Mouse (Mus musculus): ENCODE results near the gene Fam184b.
"Not testable (repeated sequence)": the region's sequence is repeated elsewhere in the genome, so short reads cannot be mapped to it uniquely, and the experiment has no call there.

Fam184b gene

DNA sequence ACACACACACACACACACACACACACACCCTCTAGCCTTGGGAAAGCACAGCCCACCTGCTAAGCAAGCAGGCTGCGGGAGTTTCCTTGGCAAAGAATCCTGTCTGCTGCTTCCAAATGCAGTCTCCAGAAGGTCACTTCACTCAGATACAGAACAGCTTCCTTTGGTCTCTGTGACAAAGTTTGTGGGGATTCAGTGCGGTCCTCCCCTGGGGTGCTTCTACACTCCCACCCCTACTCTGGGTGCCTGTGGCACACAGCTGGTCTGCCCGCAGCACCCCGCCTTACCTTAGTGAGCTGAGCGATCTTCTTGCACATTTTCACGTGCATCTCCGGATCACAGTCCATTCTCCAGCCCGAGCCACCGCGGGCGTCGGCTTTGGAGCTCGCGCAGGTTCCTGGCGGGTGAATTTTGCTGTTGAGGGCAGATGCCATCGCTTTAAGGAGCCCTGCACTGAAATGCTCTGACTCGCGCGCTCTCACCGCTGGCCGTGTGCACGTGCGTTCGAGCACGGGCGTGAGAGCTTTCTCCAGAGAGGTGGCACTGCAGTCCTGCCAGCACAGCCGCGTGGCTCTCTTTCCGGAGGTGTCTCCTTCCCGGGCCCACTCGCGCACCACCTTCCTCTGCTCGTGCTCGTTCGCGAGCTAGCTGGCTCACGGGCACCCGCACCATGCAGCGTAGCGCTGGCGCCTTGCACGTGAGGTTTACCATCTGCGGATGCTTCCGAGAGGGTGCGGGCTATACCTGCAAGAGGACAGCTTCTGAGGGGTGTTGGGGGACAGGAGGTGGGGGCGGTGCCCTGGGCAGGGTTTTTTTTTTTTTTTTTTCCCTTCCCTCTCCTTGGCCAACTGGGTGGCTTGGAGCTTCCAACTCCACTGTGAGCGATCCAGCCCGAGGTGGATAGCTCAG lies at the start of gene Fam184b:
Gene Fam184b, minus strand, starts transcription at position 809 of the 909 bp plus-strand sequence.
- in situ Hi-C loops (cut with MboI, MseI) = no loop called here

DNA sequence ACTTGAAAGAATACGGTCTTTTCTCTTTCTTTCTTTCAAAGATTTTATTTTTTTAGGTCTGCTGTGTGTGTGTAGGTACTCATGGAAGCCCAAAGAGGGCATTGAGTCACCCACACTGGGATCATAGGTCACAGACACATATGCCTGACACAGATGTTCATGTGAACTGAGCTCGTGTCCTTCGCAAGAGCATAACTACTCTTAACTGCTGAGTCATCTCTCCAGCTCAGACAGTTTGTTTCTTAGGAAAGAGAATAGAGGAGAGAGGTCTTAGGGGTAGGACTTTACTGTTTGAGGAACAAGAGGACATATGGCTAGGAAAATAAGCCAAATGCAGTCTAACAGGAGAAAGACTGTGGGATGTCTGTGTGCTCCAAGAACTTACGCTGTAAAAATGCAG lies 49.7 kb upstream of the Fam184b start:
- in situ Hi-C loops (cut with MboI, MseI) = no loop called here

DNA sequence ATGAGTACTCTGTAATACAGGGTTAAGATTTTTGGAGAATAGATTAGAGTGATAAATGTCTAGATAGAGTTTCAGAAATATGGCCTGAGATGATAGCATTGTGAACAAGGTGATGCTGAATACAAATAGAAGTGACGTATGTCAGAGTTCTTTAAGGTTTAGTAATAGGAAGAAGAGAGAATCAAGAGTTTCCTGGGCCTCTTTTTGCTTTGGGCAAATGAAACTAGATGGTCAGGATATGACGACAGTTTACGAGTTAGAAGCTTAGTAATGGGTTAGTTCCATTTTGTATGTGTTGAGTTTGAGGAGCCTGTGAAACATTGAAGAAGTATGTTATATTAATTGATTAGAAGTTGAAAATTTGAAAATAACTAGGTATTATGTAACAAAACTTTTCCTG lies 46.8 kb upstream of the Fam184b start:
- in situ Hi-C loops (cut with MboI, MseI) = no loop called here

DNA sequence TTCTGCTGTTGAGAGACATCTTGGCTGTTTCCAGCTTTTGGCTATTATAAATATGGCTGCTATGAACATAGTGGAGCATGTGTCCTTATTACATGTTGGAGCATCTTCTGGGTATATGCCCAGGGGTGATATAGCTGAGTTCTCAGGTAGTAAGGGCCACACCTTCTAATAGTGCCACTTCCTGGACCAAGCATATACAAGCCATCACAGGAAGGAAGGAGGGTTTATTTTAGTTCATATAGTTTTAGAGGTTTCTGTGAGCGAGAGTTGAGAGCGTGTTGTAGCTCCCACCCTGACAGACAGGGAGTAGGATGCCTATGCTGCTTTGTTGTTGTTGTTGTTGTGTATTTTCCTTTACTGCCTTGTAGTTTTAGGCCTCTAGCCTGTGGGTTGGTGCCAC lies 45.8 kb upstream of the Fam184b start:
- in situ Hi-C loops (cut with MboI, MseI) = no loop called here

DNA sequence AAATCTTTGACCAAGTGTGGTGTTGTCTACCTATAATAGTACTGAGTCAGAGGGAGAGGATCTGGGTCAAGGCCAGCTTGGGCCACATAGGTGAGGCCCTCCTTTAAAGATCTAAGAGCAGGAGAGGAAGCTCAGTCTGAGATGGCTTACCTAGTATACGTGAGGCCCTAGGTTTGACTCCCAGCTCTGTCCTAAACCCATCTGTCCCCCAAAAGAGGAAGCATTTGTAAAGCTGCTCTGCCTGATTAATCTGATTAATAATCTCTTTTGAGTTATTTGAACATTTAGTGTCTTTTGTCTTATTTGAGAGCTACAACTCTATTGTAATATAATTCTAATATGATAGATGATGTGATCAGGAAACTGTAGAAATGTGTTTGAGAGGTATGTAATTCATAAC lies 44.0 kb upstream of the Fam184b start:
- in situ Hi-C loops (cut with MboI, MseI) = no loop called here

DNA sequence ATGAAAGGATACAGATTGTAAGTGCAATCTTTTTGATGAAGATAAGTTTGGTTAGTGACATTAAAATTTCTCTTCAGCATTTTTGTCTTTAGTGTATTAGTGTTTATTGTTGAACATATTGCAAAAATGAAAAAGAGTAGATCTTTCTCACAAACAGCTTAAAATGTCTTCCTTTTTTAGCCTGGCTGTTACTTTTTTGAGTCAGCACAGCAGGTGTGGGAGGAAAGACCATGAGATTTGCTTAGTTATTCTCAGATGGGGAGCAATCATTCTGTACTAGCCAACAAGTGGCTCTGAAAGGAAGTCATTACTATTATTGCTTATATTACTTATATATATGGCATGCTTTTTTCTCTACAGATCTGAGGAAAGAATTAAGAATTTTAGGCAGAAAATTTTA lies 40.5 kb upstream of the Fam184b start:
- in situ Hi-C loops (cut with MboI, MseI) = no loop called here

DNA sequence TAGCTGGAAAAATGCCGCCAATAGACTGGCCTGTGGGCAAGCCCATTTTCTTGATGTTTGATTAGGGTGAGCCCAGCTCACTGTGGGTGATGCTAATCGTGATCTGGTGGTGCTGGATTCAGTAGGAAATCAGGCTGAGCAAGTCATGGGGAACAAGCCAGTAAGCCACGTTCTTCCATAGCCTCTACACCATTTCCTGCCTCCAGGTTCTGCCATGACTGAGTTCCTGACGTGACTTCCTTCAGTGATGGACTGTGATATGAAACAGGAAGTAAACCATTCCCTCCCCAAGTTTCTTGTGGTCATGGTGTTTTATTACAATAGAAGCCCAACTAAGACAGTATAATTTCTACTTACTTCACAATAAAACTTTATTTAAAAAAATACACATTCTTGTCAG lies 38.2 kb upstream of the Fam184b start:
- in situ Hi-C loops (cut with MboI, MseI) = no loop called here

DNA sequence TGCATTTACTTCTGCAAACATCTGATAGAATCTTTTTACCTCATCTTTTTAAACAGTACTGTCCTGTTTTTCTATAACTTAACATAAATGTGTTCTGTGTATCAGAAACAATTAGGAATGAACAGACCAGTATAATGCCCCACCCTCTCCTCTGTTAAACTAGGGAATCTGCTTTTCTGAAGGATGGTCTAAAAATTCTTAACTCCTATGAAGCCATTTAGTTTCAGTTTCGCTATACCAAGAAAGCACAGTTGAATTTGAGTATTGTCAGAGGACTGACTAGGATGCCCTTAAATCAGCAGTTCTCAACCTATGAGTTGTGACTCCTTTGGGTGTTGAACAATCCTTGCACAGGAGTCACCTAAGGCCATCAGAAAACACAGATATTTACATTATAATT lies 35.6 kb upstream of the Fam184b start:
- in situ Hi-C loops (cut with MboI, MseI) = no loop called here

DNA sequence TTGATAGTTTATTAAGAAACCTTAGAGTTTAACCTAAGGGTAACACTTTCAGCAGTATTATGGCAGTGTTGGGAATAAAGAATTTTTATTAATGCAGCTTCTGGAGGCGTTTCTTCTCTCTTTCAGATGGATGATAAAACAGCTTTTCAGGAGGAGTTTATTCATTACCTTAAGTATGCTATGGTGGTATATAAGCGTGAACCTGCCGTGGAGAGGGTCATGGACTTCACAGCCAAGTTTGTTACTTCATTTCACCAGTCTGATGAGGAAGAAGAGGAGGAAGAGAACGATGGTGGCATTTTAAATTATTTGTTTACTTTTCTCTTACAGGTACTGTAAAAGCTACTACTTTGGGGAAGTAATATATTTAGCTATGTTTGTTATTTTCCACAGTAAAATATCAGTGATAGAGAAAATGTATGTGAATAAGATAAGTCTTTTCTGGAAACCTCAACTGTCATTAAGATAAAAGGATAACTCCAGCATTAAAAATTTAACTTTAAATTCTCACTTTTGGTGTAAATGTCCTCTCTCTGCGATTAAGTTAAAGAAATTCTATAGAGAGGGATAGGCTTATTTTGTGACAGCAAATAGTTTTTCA lies 31.6 kb upstream of the Fam184b start:
- in situ Hi-C loops (cut with MboI, MseI) = no loop called here

DNA sequence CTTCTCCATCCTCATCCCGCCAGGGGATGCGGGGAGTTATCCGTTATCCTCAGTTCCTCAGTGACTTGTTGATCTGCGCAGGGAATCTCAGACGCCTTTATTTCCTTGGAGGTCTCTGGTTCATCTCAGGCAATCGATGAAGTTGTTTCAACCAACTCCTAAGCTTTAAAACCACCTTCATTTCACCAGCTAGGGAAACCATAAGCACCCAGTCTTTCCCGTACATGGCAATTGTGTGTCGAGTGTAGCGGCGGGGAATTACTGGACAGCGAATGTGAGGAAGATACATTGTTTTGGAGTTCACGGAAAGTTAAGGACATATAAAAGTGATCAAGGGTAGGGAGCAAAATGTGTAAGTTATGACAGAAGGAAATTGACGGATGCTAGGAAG lies 30.9 kb upstream of the Fam184b start:
- in situ Hi-C loops (cut with MboI, MseI) = no loop called here

DNA sequence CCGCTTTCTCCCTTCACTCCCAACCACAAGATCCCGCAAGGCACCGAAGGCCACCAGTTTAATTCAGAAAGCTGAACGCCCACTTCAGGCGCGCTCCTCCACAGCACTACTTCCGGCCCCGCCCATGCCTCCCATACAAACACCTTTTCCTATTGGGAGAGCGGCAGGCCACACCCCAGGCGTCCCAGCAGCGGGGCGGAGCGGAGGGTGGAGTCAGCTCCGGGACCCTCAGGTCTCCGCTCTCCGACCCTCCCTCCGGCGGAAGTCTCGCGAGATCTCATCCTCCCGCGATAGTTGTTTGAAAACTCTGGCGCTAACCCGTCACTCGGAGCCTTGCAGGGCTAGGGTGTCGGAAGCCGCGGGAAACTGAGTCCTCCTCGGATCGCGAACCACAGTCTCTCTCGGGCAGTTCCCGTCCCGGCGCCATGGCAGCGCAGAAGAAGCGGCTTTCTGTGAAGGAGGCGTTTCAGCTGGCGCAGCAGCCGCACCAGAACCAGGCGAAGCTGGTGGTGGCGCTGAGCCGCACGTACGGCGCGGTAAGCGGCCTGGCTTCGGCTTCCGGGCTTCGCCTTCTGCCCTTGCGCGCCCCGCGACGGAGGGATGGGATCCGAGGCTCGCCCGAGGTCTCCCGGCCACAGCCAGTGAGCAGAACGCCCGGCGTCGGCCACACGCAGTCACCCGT lies 30.3 kb upstream of the Fam184b start, which contains the start of gene Ncapg:
Gene Ncapg, plus strand, starts transcription at position 322 of the 682 bp plus-strand sequence.
- in situ Hi-C loops (cut with MboI, MseI) = loop anchor here (5.0 to 10.0 kb wide), 2 partner anchors 132 to 185 kb away; no protein-coding TSS in a partner anchor

DNA sequence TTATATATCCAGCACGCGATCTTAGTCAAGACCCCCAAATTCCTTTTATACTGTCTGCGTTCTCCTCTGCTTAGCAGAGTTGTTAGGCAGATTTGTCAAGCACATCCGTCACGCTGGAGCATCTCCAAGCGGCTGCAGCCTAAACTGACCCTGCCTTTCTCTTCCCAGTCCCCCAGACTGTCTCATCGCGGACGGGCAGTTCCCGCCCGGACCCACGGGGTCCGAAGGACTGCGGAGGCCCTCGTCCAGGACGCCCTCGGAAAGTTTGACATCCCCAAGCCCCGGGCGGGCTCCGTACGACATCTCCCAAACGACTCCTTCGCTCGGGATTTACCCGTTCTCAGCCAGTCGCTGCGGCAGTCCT lies 29.8 kb upstream of the Fam184b start:
- in situ Hi-C loops (cut with MboI, MseI) = loop anchor here (5.0 to 10.0 kb wide), 2 partner anchors 132 to 184 kb away; no protein-coding TSS in a partner anchor

DNA sequence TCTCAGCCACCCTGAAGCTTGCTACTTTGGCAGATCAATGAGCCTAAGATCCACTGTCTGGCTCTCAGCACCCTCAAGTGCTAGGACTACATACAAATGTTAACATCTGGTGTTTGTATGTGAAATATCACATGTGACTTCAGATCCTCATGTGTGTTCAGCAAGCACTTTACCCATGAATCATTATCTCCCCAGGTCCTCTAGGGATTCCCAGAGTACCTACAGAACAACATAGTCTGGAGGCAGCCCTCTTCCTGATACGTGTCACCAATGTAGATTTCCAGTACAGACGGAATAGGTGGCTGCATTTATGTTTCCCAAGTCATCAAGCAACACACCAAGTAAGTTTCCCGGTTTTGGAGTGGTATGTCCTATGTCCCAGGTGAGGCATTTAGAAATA lies 29.4 kb upstream of the Fam184b start:
- in situ Hi-C loops (cut with MboI, MseI) = loop anchor here (5.0 to 10.0 kb wide), 2 partner anchors 132 to 184 kb away; no protein-coding TSS in a partner anchor

DNA sequence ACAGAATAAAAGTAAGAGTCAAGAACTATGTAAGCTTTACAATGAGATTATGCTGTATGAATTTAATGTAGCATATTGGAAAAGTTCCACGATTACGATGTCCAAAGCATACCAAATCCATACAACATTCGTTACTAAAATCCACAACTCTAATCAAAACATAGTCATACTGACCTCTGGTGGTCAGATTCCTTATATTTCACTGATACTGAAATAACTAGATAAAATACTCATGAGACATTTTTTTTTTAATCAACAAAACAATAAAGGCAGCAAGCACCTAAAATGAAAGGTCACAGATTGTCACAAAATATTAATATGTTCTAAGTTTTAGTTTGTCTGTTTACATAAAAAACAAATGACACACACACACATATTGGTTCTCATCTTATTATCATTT lies 28.9 kb upstream of the Fam184b start:
- in situ Hi-C loops (cut with MboI, MseI) = loop anchor here (5.0 to 10.0 kb wide), 2 partner anchors 131 to 184 kb away; no protein-coding TSS in a partner anchor

DNA sequence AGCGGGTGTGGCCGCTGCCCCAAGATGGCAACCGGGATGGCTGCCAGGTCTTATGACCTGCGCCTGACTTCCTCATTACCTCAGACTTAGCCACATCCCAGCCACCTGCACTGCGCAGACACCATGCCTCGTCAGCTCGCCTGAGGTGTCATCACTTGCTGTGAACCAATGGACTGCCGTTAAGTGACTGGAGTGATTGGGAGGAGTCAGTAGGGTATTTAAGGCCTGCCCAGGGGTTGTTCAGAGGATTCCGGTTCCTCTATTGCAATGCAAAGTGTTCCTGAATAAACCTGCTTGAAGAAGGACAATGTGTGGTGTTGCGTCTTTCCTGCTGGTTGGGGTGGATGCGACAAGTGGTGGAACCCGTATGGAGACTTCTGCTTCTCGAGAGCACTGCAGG lies 19.0 kb upstream of the Fam184b start:
- in situ Hi-C loops (cut with MboI, MseI) = not testable (repeated sequence)

DNA sequence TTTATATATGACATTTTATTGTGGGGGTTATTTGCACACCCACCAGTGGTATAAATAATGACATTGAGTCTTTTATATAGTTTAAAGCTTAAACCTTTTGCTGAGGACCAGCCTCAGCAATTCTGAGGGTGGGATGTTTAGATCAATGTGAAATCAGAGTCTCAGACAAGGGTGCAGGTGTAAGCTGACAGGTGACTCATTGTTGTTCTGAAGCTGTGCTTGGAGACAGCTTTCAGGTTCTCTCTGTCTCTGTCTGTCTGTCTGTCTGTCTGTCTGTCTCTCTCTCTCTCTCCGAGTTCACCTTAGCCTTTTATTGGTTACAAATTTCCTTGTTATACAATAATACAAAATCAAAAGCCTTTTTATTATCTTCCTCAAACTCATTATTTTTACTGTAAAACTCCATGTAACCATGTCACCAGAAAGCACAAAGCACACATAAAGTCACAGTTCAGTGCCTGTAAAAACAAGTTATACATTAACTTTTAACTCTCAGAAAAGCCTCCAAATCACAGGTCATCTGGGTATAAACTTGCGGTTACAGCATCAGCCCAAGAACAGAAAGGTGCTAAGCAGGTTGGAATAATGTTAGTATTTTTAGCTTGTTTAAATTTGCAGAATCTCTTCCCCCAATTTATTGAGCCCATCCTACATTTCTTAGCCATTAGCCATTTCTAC lies 11.8 kb upstream of the Fam184b start:
- in situ Hi-C loops (cut with MboI, MseI) = no loop called here

DNA sequence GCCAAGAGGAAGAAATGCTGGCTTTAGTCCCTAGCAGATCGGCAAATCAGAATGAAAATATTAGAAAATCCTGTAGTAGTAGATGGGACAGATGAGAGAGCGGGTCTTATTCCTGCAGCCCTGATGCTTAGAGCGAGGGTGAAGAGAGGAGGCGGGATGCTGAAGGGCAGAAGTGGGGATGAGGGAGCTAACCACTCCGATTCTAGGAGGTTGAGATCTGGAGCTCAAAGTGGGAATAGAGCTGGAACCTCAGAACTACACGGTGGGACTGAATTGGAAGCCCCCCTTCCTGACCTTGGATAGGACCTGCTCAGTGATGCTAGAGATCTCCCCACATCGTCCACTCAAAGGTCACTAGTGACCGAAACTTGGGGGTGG lies 290 bp upstream of the Fam184b start:
- in situ Hi-C loops (cut with MboI, MseI) = no loop called here

DNA sequence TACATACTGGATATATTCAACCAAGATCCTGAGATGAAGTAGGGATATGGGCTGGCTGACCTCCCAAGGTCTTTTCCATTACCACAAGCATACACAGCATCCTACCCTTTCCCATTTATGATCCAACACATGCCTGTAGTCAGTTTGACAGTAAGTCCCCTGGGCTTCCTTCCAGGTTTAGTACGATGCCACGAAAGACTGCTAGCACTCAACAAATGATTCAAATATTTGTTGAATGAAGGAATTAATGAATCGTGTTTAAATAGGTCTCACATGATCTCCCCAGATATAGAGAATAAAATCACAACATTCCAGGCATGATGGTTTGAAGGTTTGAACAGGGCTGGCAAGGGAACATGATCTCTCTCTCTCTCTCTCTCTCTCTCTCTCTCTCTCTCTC lies 1.0 kb downstream of the Fam184b start:
- in situ Hi-C loops (cut with MboI, MseI) = no loop called here

DNA sequence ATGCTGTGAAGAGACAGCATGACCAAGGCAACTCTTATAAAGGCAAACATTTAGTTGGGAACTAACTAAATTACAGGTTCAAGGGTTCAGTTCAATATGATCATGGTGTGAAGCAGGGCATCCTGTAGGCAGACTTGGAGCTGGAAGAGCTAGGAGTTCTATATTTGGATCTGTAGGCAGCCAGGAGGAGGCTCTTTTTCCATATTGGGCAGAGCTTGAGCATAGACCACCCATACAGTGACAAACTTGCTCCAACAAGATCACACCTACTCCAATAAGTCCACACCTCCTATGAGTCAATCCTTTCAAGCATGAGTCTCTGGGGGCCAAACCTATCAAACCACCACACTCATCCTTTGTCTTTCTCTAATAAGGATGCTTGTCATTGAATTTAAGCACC lies 9.9 kb downstream of the Fam184b start:
- in situ Hi-C loops (cut with MboI, MseI) = no loop called here

DNA sequence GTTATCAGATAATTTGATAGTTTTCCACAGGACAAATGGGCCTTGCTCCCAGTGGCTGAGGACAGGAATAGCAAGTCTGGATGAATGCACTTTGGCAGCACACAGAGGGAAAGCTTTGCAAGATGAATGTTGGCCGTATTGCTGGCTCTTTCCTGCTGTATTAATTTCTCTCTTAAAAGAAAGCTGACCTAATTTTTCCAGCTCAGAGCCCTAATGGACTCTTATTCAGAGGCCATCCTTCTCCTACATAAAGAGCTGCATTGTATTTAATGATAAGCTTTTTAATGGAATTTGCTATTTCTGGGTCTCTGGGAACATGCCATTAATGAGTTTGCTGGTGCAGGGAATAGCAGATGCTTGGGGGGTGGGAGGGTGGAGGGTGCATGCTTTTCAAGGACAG lies 11.6 kb downstream of the Fam184b start:
- in situ Hi-C loops (cut with MboI, MseI) = no loop called here

DNA sequence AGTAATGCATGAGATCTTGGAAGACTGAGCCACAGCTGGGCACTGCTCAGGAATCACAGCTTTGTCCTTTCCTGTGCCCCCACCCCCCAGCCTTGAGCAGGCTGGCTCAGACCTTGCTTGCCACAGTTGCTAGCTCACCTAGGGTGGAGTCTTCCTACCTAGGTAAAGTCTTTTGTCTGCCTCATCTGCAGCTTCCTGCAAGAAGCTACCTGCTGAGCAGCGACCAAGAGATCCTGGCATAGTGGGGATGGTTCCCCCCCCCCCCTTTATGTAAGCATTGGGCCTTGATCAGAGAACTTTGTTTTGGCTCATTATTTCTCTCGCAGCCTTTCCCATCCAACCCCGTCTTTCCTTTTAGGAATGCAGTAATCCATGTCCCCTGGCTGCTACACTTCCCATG lies 17.9 kb downstream of the Fam184b start:
- in situ Hi-C loops (cut with MboI, MseI) = loop anchor here (25.0 kb wide), 1 partner anchor 716 kb away; no protein-coding TSS in a partner anchor

DNA sequence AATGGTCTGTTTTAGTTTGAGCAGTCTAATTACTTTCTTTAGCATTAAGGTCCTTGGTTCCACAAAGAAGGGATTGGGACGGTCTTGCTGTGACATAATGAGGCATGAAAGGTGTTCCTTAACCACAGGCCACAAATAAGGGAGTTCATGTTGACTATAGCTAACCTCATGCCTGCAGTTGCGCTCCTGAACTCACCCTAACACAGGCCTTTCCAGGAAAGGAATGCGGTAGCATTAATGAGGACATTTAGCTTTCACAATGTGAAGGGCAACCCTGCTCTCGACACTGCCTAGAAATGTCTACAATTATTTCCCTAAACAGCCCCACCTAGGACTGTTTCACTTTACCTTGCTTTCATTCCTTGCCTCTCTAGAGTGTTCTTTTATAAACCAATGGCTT lies 40.4 kb downstream of the Fam184b start:
- in situ Hi-C loops (cut with MboI, MseI) = no loop called here
